Mouse (Mus musculus) embryonic fibroblast, embryonic 13.5 days (primary cell): ENCODE measurements around the gene Pcsk7. TPM values are rescaled to one million over a fixed set of nuclear protein-coding genes. Genes with fewer than 3 reads are reported as not detected.

Experiments used
- H3K27ac ChIP-seq: 2 replicates; pipeline ENCODE4 v1.5.1; 2012; ENCODE audit warnings: low read length, control low read depth, inconsistent platforms; ENCODE audit not compliant: insufficient read depth
- H3K4me1 ChIP-seq: 2 replicates; pipeline ENCODE4 v1.6.1; 2011; ENCODE audit warnings: low read length; ENCODE audit not compliant: control insufficient read depth, insufficient read depth
- H3K4me3 ChIP-seq: 2 replicates; pipeline ENCODE4 v1.5.1; 2011; ENCODE audit warnings: mild to moderate bottlenecking, control low read depth, low read length; ENCODE audit not compliant: insufficient read depth
- CTCF ChIP-seq: IDR thresholded peaks from 2 replicates; pipeline ENCODE4 v1.5.1; 2011; ENCODE audit warnings: mild to moderate bottlenecking, control low read depth, low read length, moderate library complexity, borderline replicate concordance; ENCODE audit not compliant: insufficient read depth
- POLR2A ChIP-seq: IDR thresholded peaks from 2 replicates; pipeline ENCODE4 v1.6.1; 2011; ENCODE audit warnings: low read depth, mild to moderate bottlenecking, control low read depth, low read length, moderate library complexity
- polyA plus RNA-seq: library from polyadenylated mRNA; stranded (reverse); fragments of >200 nt; gene quantifications from 2 replicates; pipeline ENCODE4 v1.2.4, GENCODE M21; 2011; ENCODE audit warnings: low read depth; ENCODE audit not compliant: missing spikeins, insufficient read length

Gene Pcsk7
- polyA plus RNA-seq, 1 experiment, result 24.0 TPM

DNA sequence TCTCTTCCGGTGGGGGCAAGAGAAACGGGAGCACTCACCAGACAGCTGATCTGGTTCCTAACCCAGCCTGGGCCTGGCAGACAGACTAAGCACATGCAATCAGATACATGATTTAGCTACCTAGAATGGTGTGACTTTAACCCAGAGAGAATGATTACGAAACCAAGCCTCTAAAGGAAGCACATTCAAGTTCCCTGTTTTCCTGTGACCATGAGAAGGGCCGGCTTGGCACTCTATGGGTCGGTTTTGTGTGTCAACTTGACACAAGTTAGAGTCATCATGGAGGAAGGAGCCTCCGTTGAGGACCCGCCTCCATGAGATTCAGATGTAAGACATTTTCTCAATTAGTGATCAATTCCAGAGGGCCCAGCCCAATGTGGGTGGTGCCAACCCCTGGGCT lies 53.4 kb downstream of the Pcsk7 start:
- Histone ChIP-seq H3K27ac (no peak overlapping the region), H3K4me3 (no peak overlapping the region), H3K4me1 (peaks cover 2% of the 10 kb centered on the region; the same call in 1 of the 2 replicates)
- no peak for TF ChIP-seq CTCF
- TF ChIP-seq POLR2A, result no peak

DNA sequence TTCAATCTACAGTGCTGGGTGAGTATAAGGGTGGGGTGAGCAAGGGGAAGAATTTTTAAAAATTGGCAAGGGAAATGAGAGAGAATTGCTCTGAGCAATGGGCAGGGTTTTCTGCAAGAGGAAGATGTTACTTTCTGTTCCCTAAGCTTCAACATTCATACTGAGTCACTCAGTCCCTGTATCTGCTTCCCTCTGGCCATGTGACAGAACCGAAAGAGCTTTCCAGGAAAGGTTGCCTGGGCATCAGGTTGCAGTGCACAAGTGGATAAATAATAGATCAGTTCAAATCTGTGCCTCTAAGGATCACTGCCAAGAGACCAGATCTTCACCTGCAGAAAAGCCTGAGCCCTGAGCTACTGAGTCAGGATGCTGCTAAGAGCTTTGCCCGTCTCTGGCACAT lies 55.6 kb downstream of the Pcsk7 start:
- TF ChIP-seq POLR2A, result no peak
- TF ChIP-seq CTCF, result no peak
- no peak overlapping the region for H3K27ac ChIP-seq
- H3K4me1 ChIP-seq, result peaks cover 2% of the 10 kb centered on the region; the same call in 1 of the 2 replicates
- no peak overlapping the region for H3K4me3 ChIP-seq

DNA sequence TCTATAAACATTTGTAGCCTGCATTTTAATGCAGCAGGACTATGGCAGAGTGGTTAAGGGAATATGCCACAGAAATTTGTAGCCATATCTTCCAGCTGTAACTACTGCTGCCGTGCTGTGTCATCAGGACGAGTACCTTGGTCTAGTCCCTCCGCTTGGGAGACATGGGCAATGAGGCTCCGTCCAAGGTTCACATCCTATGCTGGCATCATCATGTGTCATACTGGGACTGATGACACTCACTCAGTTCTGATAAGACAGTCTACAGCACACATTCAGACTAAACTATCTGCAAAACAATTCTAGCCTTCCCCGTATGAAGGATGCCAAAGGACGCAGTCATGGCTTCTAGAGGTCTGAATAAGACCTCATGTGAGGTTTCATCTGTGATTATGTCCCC lies 57.3 kb downstream of the Pcsk7 start:
- no peak overlapping the region for H3K4me3 ChIP-seq
- H3K4me1 ChIP-seq, result peaks cover 2% of the 10 kb centered on the region; the same call in 1 of the 2 replicates
- H3K27ac ChIP-seq, result no peak overlapping the region
- TF ChIP-seq POLR2A, result no peak
- TF ChIP-seq CTCF, result no peak

DNA sequence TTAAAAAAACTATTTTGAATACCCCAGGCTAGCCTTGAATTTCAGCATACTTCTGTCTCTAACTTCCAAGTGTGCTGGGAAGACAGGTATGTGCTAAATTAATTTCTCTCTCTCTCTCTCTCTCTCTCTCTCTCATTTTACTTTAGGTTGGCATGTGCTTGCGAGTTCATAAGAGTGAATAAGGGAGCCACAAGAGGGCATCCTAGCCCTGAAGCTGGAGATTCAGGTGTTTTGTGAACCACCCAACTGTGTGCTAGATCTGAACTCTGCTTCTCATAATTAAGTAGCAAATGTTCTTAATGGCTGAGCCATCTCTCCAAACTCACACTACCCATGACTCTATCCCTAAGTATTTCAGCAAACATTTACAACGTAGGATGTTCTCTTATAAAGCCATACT lies 70.6 kb downstream of the Pcsk7 start:
- Histone ChIP-seq H3K27ac (no peak overlapping the region), H3K4me3 (no peak overlapping the region), H3K4me1 (peaks cover 7% of the 10 kb centered on the region)
- TF ChIP-seq CTCF (no peak), POLR2A (no peak)

Other genes with a start within 250 kb of the Pcsk7 start
- 23.2 and 29.1 TPM in 2 replicates for gene Cep164, start 77.8 kb upstream of the Pcsk7 start, polyA plus RNA-seq
- gene Bace1, start 67.9 kb upstream of the Pcsk7 start, polyA plus RNA-seq, result 59.9 and 60.0 TPM in 2 replicates
- 39.7 and 43.6 TPM in 2 replicates for gene Rnf214, start 414 bp downstream of the Pcsk7 start, polyA plus RNA-seq
- gene Tagln, start 29.6 kb downstream of the Pcsk7 start, polyA plus RNA-seq, result 1,824 and 2,709 TPM in 2 replicates
- 153 and 185 TPM in 2 replicates for gene Sidt2, start 48.8 kb downstream of the Pcsk7 start, polyA plus RNA-seq
- 179 and 182 TPM in 2 replicates for gene Pafah1b2, start 106.2 kb downstream of the Pcsk7 start, polyA plus RNA-seq
- 37.7 and 41.1 TPM in 2 replicates for gene Sik3, start 106.3 kb downstream of the Pcsk7 start, polyA plus RNA-seq